Mouse (Mus musculus) retina, adult 2 months (tissue): ENCODE results near the gene Ttc22.

Source experiments
- DNase-seq: peaks from one replicate; pipeline ENCODE4 v3.0.0-alpha.2; 2012; ENCODE audit warnings: low read depth, low spot score

Ttc22 gene

GRCm38 (mm10) chr4:106615637-106616036, 6.6 kb upstream of the Ttc22 start:
- DNase-seq, result no peak

GRCm38 (mm10) chr4:106617056-106617455, 5.2 kb upstream of the Ttc22 start, which contains the start of gene Lexm:
Gene Lexm, minus strand, starts transcription at chr4:106617241.
- DNase-seq, result no peak

DNA sequence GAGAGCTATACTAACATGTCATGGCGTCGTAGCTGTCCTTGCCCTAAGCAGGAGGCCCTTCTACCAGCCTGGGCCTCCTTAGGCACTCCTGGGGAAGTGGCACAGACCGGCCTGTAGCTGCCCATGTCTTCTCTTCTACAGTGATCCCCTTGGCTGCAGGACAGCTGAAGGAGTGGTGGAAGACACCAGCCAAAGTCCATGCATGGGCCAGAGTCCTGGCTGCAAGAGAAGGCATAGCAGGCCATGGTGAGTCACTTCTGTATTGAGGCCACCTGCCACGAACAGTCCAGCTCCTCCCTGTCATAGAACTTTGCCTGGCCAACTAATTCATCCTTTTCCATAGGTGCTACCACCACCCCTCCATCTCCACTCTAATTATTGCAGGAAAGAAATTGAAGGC, 3.3 kb upstream of the Ttc22 start:
- no peak for DNase-seq

DNA sequence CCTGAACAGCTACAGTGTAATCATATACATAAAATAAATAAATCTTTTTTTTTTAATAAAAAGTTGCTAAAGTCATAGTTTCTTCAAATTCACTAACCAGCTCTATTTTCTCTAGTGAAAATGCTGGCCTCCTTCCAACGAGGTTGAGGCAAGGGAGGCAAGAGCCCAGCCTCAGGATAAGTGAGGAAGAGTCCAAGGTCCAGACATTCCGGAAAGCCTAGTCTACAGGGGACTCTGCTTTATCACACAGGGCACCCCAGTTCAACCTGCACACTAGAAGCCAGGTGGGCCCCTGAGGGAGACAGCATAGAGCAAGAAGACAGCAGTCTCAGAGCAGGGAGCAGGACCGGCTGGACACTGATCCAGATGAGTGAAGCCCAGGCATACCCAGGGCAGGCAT, 804 bp upstream of the Ttc22 start:
- DNase-seq, result no peak

GRCm38 (mm10) chr4:106622712-106623111, 480 bp downstream of the Ttc22 start:
- DNase-seq, result no peak

- no peak for DNase-seq
Measured at GRCm38 (mm10) chr4:106624271-106624670, 2.0 kb downstream of the Ttc22 start.

- DNase-seq, result no peak
Measured at GRCm38 (mm10) chr4:106627809-106628208, 5.6 kb downstream of the Ttc22 start.

DNA sequence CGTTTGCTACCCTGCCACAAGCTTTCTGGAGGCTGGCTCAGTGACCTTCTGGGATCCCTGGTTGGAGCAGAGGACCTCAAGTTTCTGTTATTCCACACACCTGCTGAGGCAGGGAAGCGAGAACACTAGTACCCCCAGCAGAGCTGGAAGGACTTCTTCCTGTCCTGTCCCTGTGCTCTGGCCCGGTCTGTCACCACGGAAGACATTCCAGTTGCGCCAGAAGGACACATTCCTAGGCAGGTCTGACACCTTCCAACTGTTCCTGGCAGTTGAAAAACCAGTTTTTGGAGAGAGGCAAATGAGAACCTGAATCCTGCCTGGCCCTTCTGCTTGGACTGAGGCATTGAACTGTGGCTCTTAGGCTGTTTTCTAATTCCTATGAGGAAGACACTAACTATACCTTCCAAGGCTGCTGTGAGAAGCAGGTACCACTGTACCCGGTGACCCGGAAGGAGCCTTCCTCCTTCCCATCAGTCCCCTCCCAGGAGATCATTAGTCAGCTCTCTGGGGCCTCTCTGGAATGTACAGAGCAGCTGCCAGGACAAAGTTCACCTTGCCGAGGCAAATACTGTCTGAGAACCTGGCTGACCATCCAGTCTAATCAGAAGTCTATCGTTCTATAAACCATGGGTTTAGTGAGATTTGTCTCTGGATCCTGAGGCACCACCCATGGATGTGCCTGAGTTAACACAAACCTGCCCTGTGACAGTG, 6.6 kb downstream of the Ttc22 start:
- DNase-seq, result no peak

DNA sequence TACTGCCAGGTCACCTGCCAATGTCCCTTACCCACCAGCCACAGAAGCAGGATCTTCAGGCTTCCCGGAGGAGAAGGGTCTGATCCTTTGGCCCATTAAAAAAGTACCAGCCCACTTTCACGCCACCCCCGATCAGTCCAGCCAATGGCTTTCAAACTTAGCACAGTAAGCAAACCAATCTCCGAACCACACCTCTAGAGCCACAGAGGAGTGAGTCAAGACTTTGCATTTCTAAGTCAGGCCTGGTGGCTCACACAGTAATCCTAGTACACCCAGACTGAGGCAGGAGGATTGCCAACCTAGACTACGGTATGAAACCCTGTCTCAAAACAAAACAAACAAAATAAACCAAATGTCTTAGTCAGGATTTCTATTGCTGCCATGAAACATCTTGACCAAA, 7.1 kb downstream of the Ttc22 start:
- DNase-seq, result no peak

DNA sequence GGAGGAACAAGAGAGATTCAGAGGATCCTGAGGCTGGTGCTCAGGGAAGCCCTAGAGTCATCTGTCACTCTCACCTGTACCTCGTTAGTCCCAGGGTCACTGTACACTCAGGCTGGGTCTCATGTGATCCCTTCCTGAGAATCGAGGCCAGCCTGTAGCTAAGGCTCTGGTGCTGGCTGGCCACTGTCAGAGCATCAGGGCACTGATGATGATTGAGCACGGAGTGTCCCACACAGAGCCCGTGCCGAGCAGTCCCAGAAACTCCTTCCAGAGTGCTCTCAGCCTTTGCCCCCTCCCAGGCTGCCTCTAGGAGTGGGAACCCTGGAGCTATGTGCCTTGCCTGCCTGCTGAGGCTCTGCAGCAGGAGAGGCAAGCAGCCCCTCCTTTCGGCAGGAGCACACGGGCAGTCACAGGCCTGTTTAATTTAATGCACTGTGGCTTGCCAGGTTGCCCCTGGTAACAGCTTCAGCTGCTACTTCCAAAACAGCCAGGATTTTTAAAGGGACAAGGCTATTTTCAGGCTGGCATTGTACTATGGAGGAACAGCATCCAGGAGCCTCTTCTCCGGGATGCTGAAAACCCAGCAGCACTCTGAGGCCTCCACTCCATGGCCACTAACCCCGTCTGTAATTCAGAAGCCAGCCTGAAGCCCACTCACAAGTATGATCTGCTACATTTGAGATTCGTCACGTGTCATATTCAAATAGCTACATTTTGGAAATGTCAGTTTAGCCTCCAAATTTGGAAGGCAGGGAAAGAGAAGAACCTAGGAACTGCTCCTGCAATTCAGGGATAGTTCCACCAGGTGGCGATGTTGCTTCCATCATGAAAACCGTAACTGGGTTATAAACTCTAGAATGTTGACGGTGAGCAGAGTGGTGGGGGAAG, 8.3 kb downstream of the Ttc22 start:
- peak; percentile 42 for DNase-seq

DNA sequence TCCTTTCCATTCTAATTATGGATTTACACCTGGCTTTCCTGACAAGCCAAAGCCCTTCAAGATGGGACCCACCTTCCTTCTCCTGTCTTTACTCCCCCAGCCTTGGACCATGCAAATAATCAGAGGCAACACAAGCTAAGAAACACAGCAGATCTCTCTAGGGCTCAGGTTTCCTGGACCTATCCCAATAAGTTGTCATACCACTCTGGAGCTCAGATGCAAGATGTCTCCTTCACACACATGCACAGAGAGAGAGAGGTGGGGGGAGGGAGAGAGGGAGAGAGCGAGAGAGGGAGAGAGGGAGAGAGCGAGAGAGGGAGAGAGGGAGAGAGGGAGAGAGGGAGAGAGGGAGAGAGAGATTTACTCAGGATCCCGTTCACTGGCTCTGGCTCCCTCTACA, 10.1 kb downstream of the Ttc22 start:
- no peak for DNase-seq

DNA sequence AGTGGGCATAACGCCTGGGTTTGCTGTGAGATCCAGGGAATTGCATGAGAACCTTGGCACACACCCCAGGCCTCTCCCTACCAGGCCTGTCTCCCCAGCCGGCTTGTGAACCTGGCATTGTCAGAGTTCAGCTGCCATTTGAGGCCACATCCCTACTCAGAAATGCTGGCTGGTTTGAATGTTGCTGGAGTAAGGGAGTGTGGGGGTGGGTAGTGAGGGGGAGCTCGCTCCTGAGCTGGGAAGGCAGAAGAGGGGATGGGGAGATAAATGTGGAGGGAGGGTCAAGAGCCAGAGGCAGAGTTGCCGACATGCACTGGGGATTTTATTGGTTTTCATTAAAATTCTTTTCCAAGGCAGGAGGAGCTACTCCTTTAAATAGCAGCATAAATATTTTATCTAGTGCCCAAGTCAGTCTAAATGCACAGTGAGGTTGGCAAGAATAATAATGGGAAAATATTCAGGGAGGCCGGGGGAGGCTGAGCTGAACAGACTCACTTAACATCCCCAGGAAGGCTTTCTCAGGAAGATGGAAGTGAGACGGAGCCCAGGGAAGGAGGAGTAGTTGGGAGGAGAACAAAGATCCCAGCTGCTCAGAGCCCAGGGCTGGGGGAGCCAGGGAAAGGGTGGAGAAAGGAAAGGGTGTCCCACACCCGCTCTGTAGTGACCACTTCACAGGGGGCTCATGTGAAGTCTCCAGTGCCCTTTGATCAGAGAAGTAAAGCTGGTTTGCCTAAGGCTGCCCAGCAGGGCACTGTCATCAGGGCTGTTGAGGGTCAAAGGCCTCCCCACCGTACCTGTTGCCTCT, 11.3 kb downstream of the Ttc22 start:
- DNase-seq, result no peak

DNA sequence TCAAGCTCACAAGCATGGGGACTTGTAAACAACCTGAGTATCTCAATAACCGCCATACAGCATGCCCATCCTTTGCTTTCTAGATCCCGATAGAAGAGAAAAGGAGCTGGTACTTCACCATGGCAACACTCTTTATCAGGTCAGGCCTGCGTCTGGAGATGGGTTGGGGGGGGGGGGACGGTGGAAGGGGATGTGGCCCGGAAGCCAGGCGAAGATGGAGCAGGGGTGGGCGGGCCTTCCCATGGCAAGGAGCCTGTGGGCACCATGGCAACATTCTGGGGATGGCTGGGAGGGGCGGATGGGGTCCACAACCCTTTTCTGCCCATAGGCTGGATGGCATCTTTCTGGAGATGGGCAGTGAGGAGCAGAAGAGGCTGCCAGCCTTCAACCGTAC, 11.9 kb downstream of the Ttc22 start:
- DNase-seq, result no peak

DNA sequence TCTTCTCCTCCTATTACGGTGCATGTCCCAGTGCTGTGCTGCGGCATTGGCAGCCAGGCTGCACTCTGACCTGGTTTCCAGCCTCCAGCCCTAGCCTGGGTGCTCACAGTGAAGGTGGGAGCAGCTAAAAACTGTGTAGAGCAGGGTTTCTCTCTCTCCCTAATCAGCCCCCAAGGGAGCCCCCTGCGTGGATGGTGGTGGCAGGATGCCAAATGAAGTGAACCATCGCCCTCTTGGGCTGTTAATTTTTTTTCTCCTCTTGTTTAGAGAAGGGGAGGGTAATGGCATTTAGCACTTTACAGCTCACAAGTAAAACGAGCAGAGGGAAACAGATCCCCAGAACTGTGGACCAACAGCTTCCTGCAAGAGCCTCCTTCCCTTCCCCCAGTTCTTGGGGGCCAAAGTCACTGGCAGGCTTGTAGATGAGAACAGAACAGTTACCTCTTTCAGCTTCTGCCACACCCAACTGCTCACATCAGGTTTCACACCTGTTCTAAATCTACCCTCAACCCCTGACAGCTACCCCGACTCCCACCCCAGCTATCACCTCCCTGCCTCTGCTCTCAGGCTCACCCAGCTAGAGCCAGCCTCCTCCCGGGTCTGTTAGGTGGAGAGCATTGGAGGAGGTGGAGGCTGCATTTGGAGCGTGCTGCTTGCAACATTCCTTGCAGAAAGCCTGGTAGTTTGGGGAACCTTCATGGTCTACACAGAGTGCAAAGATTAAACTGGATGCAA, 21.4 kb downstream of the Ttc22 start:
- DNase-seq, result no peak

GRCm38 (mm10) chr4:106644218-106644610, 22.0 kb downstream of the Ttc22 start:
- no peak for DNase-seq

- DNase-seq, result no peak
Measured at GRCm38 (mm10) chr4:106645797-106646196, 23.6 kb downstream of the Ttc22 start.

- DNase-seq, result no peak
Measured at GRCm38 (mm10) chr4:106647137-106647536, 24.9 kb downstream of the Ttc22 start.

DNA sequence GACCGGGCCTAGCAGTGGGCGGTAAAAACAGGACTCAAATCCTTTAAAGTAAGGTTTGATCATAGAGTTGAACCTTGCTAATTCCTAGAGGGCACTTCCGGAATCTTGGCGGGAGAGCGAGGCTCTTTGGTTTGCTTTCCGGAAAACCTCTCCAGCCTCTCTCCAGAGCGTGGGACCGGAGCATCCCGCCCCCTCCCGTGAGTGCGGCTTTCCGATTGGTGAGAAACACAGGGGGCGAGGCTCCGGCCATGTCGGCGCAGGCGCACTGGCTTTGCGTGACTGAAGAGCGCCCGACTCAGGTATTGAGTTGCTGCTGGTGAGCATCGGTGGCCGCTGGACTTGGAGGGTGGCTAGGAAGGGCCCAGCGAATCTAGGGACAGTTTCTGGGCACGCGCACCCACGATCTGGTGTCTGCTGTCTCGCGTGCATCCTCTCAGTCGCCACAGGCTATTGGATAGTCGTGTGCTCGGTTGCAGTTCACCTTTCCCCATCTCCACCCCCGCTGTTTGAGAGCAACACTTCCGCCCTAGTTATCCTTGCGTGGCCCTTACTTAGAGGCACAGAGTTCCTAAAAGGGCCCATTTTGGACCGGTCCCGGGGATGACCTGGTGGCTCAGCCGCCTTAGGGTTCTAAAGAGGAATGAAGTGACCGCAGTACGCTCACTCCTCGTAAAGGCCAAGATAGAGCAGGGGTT, 28.7 kb downstream of the Ttc22 start, which contains the start of gene Pars2:
TSS of gene Pars2 (plus strand) at position 237 of the 695 bp plus-strand sequence.
- DNase-seq, result peak; percentile 97

GRCm38 (mm10) chr4:106652546-106652945, 30.3 kb downstream of the Ttc22 start:
- no peak for DNase-seq

- DNase-seq, result no peak
Measured at GRCm38 (mm10) chr4:106653051-106653450, 30.8 kb downstream of the Ttc22 start.

- no peak for DNase-seq
Measured at GRCm38 (mm10) chr4:106655681-106656080, 33.4 kb downstream of the Ttc22 start.
